Mouse (Mus musculus) heart, postnatal 0 days (tissue): ENCODE results near the gene Lef1. TPM values are rescaled to one million over a fixed set of nuclear protein-coding genes. Genes with fewer than 3 reads are reported as not detected.
A peak's percentile ranks its signal among the peaks of the same experiment; 100 is the strongest.

Source experiments
- ATAC-seq: fragments of 200-750 bp; cut with Nextera tagmentation; 2 replicates; pipeline ENCODE4 v1.8.0; 2017; ENCODE audit warnings: low read depth, moderate number of reproducible peaks, moderate library complexity; ENCODE audit not compliant: insufficient read depth
- DNase-seq: peaks from one replicate; pipeline ENCODE4 v3.0.0-alpha.2; 2016; ENCODE audit warnings: low spot score
- H3K27ac ChIP-seq: fragments of 300-500 bp; sonication (generic); 2 replicates; pipeline ENCODE4 v1.5.1; 2014; ENCODE audit warnings: low read depth, mild to moderate bottlenecking
- H3K27me3 ChIP-seq: fragments of 300-500 bp; sonication (generic); 2 replicates; pipeline ENCODE4 v1.6.1; 2014; ENCODE audit warnings: low read length, mixed read lengths; ENCODE audit not compliant: control insufficient read depth, insufficient read depth
- H3K36me3 ChIP-seq: fragments of 300-500 bp; sonication (generic); replicated peaks from 2 replicates; pipeline ENCODE4 v1.6.1; 2014; ENCODE audit warnings: low read length, mixed read lengths; ENCODE audit not compliant: control insufficient read depth, insufficient read depth
- H3K4me1 ChIP-seq: fragments of 300-500 bp; sonication (generic); 2 replicates; pipeline ENCODE4 v1.6.1; 2014; ENCODE audit warnings: antibody characterized with exemption; ENCODE audit not compliant: control insufficient read depth, insufficient read depth
- H3K4me2 ChIP-seq: fragments of 300-500 bp; sonication (generic); 2 replicates; pipeline ENCODE4 v1.6.1; 2014; ENCODE audit warnings: low read depth, mild to moderate bottlenecking, low read length, moderate library complexity
- H3K4me3 ChIP-seq: fragments of 300-500 bp; sonication (generic); 2 replicates; pipeline ENCODE4 v1.5.1; 2014; ENCODE audit warnings: low read depth, low read length
- H3K9ac ChIP-seq: fragments of 300-500 bp; sonication (generic); replicated peaks from 2 replicates; pipeline ENCODE4 v1.6.1; 2014; ENCODE audit warnings: low read depth, low read length, mixed read lengths
- H3K9me3 ChIP-seq: fragments of 300-500 bp; sonication (generic); replicated peaks from 2 replicates; pipeline ENCODE4 v1.6.1; 2016; ENCODE audit warnings: low read length; ENCODE audit not compliant: control insufficient read depth
- CTCF ChIP-seq: IDR thresholded peaks from 2 replicates; pipeline ENCODE4 v1.5.1; 2016; ENCODE audit warnings: antibody characterized with exemption, control low read depth, low read depth
- EP300 ChIP-seq: IDR thresholded peaks from 2 replicates; pipeline ENCODE4 v1.6.1; 2016; ENCODE audit warnings: antibody characterized with exemption, low read depth
- WGBS: fragments of 180-500 bp; shearing (Covaris S2); extraction: QIAGEN DNeasy Blood & Tissue Kit; methylation state at CpG from one replicate; pipeline ENCODE4 v1.1.7; 2014; 5-methylcytosine and 5-hydroxymethylcytosine counted together
- polyA plus RNA-seq: library from polyadenylated mRNA; unstranded; fragments of >200 nt; fragmentation: Nextera tagmentation; extraction: Ambion mirVana; gene quantifications from 2 replicates; pipeline ENCODE4 v1.2.1, GENCODE M21; 2015
- total RNA-seq: library from RNA; depleted of rRNA; stranded (reverse); fragments of >200 nt; gene quantifications from 2 replicates; pipeline ENCODE4 v1.2.3, GENCODE M21; 2014; ENCODE audit warnings: low replicate concordance

Gene Lef1
- total and polyA plus RNA-seq, 2 experiments from 2014 or later = 0.87 TPM; not detected in 1

DNA sequence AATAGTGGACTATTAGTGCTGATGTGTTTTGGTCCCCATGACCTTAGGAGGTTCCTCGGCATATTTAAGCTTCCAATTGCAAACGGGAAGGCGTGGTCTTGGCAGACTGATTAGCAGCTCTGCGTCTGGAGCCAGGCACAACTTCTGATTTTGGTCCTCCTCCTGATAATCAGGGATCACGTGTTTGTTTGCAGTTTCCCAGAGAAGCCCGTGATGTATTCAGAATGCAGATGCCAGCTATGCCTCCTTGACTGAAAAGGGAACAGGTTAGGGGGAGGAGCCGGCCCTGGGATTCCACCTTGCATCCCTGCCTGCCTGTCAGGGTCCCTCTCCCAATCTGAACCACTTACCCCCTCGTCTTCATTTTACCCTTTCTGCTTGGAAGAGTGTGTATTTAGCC lies 26.2 kb downstream of the Lef1 start:
- Histone ChIP-seq H3K4me1 (peaks cover 23% of the 10 kb centered on the region), H3K9me3 (no peaks in the 10 kb centered on the region), H3K4me2 (peak overlapping the region; percentile 10; the same call in 1 of the 2 replicates), H3K4me3 (no peak overlapping the region), H3K36me3 (no peaks in the 10 kb centered on the region), H3K27me3 (no peaks in the 10 kb centered on the region), H3K27ac (no peak overlapping the region), H3K9ac (no peak overlapping the region)
- DNase-seq = peak; percentile 24
- WGBS = 13% methylated on average over 8 of the region's 8 CpGs
- TF ChIP-seq CTCF (no peak), EP300 (no peak)
- no peak for ATAC-seq

DNA sequence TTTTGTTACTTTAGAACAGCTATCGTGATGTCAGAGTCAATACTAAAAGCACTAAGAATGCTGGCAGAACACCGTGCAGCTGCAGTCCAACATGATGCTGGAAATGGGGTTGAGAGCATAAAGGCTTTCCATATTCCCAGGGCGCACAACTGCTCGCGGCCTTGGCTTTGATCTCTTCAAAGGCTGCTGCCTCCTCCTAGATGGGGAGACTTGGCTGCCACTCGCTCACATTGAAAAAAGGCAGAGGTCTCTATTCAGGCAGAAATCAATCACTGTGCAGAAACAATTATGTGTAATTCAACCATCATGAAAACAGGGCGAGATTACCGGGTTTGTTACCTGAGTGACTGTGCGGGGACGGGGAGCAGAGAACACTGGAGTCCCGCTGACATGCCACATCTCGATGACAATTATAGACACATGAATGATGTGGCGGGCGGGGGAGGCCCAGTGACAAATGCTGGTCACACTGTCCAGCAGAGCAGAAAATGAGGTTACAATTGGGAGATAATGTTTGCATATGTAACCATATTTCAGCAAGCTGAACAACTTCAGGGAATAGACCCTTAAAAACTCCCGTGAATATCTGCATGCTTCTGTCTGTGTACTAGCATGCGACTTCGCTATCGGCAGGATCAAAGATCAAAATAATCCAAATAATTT lies 27.0 kb downstream of the Lef1 start:
- no peaks in the 10 kb centered on the region for H3K9me3 ChIP-seq
- no peak for DNase-seq
- H3K36me3 ChIP-seq = no peaks in the 10 kb centered on the region
- no peak overlapping the region for H3K4me3 ChIP-seq
- H3K9ac ChIP-seq = no peak overlapping the region
- no peak for ATAC-seq
- 69% methylated on average over 18 of the region's 18 CpGs for WGBS
- H3K27ac ChIP-seq = no peak overlapping the region
- no peak for TF ChIP-seq CTCF
- TF ChIP-seq EP300 = no peak
- H3K4me2 ChIP-seq = no peak overlapping the region
- no peaks in the 10 kb centered on the region for H3K27me3 ChIP-seq
- peaks cover 23% of the 10 kb centered on the region for H3K4me1 ChIP-seq

DNA sequence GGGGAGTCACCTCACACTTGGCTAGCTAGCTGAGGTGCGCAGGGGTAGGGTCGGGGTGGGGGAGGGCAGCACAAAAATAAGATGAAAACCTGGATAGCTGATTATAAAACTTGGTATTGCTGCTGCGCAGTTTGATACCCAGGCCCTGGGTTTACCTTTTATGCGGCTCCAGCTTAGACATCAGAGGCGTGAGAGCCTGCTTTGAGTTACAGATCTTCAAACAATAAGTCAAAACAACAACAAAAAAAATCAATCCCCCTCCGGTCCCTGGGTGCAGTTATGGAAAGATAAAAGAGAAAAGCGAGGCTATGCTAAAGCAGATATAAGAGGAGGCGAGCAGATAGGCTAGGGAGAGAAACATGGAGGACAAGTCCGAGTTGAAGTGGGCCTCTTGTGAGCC lies 28.0 kb downstream of the Lef1 start:
- Histone ChIP-seq H3K4me3 (no peak overlapping the region), H3K27me3 (no peaks in the 10 kb centered on the region), H3K9me3 (no peaks in the 10 kb centered on the region), H3K4me1 (peaks cover 23% of the 10 kb centered on the region), H3K27ac (no peak overlapping the region), H3K36me3 (no peaks in the 10 kb centered on the region), H3K9ac (no peak overlapping the region), H3K4me2 (no peak overlapping the region)
- TF ChIP-seq CTCF (no peak), EP300 (no peak)
- 59% methylated on average over 9 of the region's 9 CpGs for WGBS
- ATAC-seq (no peak), DNase-seq (no peak)

DNA sequence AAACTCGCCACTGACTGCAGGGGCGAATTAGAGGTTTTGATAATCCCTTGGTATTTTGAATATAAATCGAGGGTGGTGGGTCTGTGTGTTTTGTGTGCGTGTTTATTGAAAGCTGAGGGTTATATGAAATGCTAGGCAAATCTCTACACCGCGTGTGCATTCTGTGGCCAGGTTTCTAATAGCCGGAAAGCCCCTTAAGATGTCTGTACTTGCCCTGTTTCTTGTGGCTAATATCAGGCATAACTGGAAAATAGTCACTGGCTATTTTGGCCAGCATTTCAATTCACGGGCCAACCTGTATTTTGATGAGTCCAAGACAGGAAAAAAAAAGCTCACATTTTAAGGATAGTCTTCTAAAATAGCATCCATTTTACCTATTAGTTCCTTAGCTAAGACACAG lies 28.5 kb downstream of the Lef1 start:
- Histone ChIP-seq H3K27me3 (no peaks in the 10 kb centered on the region), H3K27ac (peak overlapping the region; percentile 24), H3K9ac (no peak overlapping the region), H3K36me3 (no peaks in the 10 kb centered on the region), H3K9me3 (no peaks in the 10 kb centered on the region), H3K4me3 (no peak overlapping the region), H3K4me1 (peaks cover 23% of the 10 kb centered on the region), H3K4me2 (no peak overlapping the region)
- TF ChIP-seq CTCF = no peak
- TF ChIP-seq EP300 = no peak
- 67% methylated on average over 8 of the region's 8 CpGs for WGBS
- DNase-seq = no peak
- no peak for ATAC-seq

DNA sequence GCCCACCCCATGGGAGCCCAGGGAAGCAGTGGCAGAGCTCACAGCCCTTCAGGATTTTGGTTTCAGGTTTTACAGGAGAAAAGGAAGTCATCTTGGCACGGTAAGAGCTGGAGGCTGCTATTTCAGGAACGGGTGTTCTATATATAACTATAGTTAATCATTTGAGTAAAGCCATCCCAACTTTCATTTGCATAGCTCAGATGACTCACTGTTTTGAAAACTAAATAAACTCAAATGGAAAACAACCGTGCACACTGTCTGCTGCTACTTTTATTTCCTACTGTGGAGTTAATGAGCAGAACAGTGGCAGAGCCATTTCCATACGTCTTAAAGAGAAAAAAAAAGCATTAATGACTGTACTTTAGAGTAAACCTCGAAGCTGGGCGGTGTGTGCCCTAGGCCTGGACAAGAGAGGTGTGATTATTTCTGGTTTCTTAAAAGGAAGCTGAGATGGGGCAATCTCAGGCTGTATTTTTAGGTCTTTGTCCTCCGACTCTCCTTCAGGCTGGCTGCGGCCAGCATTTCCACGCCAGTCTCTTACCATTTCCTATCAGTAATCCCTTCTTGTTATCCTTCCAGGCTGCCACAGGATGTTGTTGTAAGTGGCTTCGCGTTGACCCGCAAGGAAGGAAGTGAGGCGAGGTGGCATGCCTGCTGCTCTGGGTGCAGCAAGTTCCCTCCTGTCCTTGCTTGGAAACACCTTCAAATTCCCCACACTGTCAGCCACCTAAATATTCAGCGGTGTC lies 29.2 kb downstream of the Lef1 start:
- Histone ChIP-seq H3K4me2 (peak overlapping the region; percentile 22; the same call in 1 of the 2 replicates), H3K9ac (no peak overlapping the region)

More for the DNA sequence above, 29.2 kb downstream of the Lef1 start:
- H3K4me3 ChIP-seq = no peak overlapping the region
- H3K4me1 ChIP-seq = peaks cover 23% of the 10 kb centered on the region
- H3K9me3 ChIP-seq = no peaks in the 10 kb centered on the region
- TF ChIP-seq EP300 (no peak), CTCF (no peak)
- WGBS = 9% methylated on average over 14 of the region's 14 CpGs
- no peaks in the 10 kb centered on the region for H3K27me3 ChIP-seq
- no peaks in the 10 kb centered on the region for H3K36me3 ChIP-seq
- ATAC-seq (peak; percentile 64; the same call in 1 of the 2 replicates), DNase-seq (peak; percentile 45)
- H3K27ac ChIP-seq = peak overlapping the region; percentile 53
